Mouse (Mus musculus): ENCODE measurements around the gene Utrn.

- TF ChIP-seq POLR2A (IDR thresholded peaks at IDR 0.05; ENCODE audit: control insufficient read depth, low read depth, low read length): no peak
- no peak for TF ChIP-seq CTCF (IDR thresholded peaks at IDR 0.05; ENCODE audit: control insufficient read depth, insufficient read depth, insufficient replicate concordance, low read depth, low read length)
These were observed 195.9 kb downstream of the Utrn start for GRCm38 (mm10) chr10:12673309-12673708.

All from testis, adult 2 months (tissue).